Mouse (Mus musculus) megakaryocyte, adult 5-6 weeks (primary cell): ENCODE data around the gene Elovl5. TPM values are rescaled to one million over a fixed set of nuclear protein-coding genes. Genes with fewer than 3 reads are reported as not detected.

Experiments used
- ATAC-seq: 2 replicates; pipeline ENCODE4 v1.8.0; 2016; ENCODE audit warnings: mild to moderate bottlenecking, inconsistent platforms; ENCODE audit not compliant: poor library complexity, severe bottlenecking
- total RNA-seq, 2 experiments: library from RNA; stranded (forward) in 1 of 2; stranded (reverse) in 1 of 2; fragments of 153-499, 151-499 nt in 1 of 2; fragments of 221-1000, 200-1000 nt in 1 of 2; gene quantifications; 2 replicates each; pipeline versions ENCODE4 v1.2.3 to v1.2.4; 2015 to 2017

The Elovl5 gene
- total RNA-seq, 2 experiments from 2014 or later = 49.3 to 52.8 TPM

DNA sequence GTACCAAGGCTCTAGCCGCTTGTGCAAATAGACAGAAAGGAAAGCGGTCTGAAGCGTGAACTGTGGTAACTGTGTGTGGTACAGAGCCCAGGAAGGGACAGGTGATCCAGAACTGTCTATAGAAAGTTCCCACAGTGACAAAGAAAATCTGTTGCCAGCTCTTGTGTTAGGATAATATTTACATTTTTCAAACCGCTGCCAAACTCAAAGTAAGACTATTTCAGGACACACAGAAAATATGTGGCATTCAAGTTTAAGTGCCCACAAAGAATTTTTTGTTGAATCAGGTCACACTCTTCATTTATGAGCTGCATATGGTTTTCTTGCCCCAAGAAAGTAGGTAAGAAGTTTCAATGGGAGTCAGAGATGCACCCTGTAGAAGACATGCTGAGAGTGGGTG is 115.8 kb downstream of the Elovl5 start:
- ATAC-seq = no peak

Other genes with a start within 250 kb of the Elovl5 start
- gene Gclc, start 162.8 kb upstream of the Elovl5 start, total RNA-seq (2015) = 21.9 and 25.7 TPM in 2 replicates
- 24.7 and 28.5 TPM in 2 replicates for gene Gclc, start 162.8 kb upstream of the Elovl5 start, total RNA-seq (2017)
- gene Gcm1, start 134.6 kb downstream of the Elovl5 start, total RNA-seq (2015) = not detected in 2 replicates
- gene Gcm1, start 134.6 kb downstream of the Elovl5 start, total RNA-seq (2017) = not detected in 2 replicates
- 40.3 and 50.5 TPM in 2 replicates for gene Fbxo9, start 191.7 kb downstream of the Elovl5 start, total RNA-seq (2015)
- gene Fbxo9, start 191.7 kb downstream of the Elovl5 start, total RNA-seq (2017) = 43.8 and 49.2 TPM in 2 replicates
- gene Ick, start 191.8 kb downstream of the Elovl5 start, total RNA-seq (2015) = 3.4 and 6.2 TPM in 2 replicates
- gene Ick, start 191.8 kb downstream of the Elovl5 start, total RNA-seq (2017) = 2.5 and 8.0 TPM in 2 replicates